Mouse (Mus musculus): Measurements from ENCODE around the gene Dstn. TPM values are rescaled to one million over a fixed set of nuclear protein-coding genes. Genes with fewer than 3 reads are reported as not detected.

Gene Dstn
- polyA plus RNA-seq, 1 experiment, result 174 TPM

GRCm38 (mm10) chr2:143912199-143912598 is 2.9 kb upstream of the Dstn start:
- H3K27me3 ChIP-seq (ENCODE audit: control insufficient read depth, insufficient read depth, insufficient read length), result no peaks in the 10 kb centered on the region
- peaks cover 13% of the 10 kb centered on the region for H3K79me2 ChIP-seq (ENCODE audit: control insufficient read depth, insufficient read depth)
- TF ChIP-seq TCF12 (IDR thresholded peaks at IDR 0.05; ENCODE audit: insufficient read depth, poor library complexity, severe bottlenecking) (no peak), SRF (IDR thresholded peaks at IDR 0.05; ENCODE audit: control insufficient read depth, insufficient read length, low read depth) (no peak), MAX (IDR thresholded peaks at IDR 0.05; ENCODE audit: low read depth) (no peak), POLR2A (IDR thresholded peaks at IDR 0.05; ENCODE audit: insufficient read length, low read depth) (no peak), MYOD1 (IDR thresholded peaks at IDR 0.05; ENCODE audit: control insufficient read depth in 1 of 3, insufficient read length in 2 of 3, low read depth in 2 of 3) (no peak)
- H3ac ChIP-seq (ENCODE audit: control insufficient read depth, insufficient read length), result no peak overlapping the region
- no peaks in the 10 kb centered on the region for H3K36me3 ChIP-seq (ENCODE audit: control insufficient read depth, insufficient read depth)
- H3K4me2 ChIP-seq (ENCODE audit: low read depth), result no peak overlapping the region
- no peak overlapping the region for H3K4me3 ChIP-seq

- Histone ChIP-seq H3K79me2 (ENCODE audit: control insufficient read depth, insufficient read depth) (peaks cover 34% of the 10 kb centered on the region), H3K4me2 (ENCODE audit: low read depth) (peak overlapping the region; percentile 70), H3K36me3 (ENCODE audit: control insufficient read depth, insufficient read depth) (no peaks in the 10 kb centered on the region), H3ac (ENCODE audit: control insufficient read depth, insufficient read length) (no peak overlapping the region), H3K27me3 (ENCODE audit: control insufficient read depth, insufficient read depth, insufficient read length) (no peaks in the 10 kb centered on the region), H3K4me3 (peak overlapping the region; percentile 59)
- no peak for TF ChIP-seq POLR2AphosphoS2 (IDR thresholded peaks at IDR 0.05; ENCODE audit: insufficient read length, low read depth)
- no peak for TF ChIP-seq TCF12 (IDR thresholded peaks at IDR 0.05; ENCODE audit: insufficient read depth, poor library complexity, severe bottlenecking)
These were observed 899 bp upstream of the Dstn start for GRCm38 (mm10) chr2:143914221-143914620.

GRCm38 (mm10) chr2:143915600-143916135 is 548 bp downstream of the Dstn start:
- no peak for TF ChIP-seq E2F4 (IDR thresholded peaks at IDR 0.05; ENCODE audit: insufficient read depth)
- no peak for TF ChIP-seq REST (IDR thresholded peaks at IDR 0.05; ENCODE audit: insufficient read depth, insufficient read length)
- no peak for TF ChIP-seq POLR2AphosphoS2 (IDR thresholded peaks at IDR 0.05; ENCODE audit: insufficient read length, low read depth)
- TF ChIP-seq MAX (IDR thresholded peaks at IDR 0.05; ENCODE audit: low read depth), result no peak
- Histone ChIP-seq H3K4me2 (ENCODE audit: low read depth) (peak overlapping the region; percentile 97), H3K36me3 (ENCODE audit: control insufficient read depth, insufficient read depth) (no peaks in the 10 kb centered on the region), H3ac (ENCODE audit: control insufficient read depth, insufficient read length) (peak overlapping the region; percentile 28), H3K4me3 (peak overlapping the region; percentile 59), H3K79me2 (ENCODE audit: control insufficient read depth, insufficient read depth) (peaks cover 48% of the 10 kb centered on the region), H3K27me3 (ENCODE audit: control insufficient read depth, insufficient read depth, insufficient read length) (no peaks in the 10 kb centered on the region)

- Histone ChIP-seq H3K27me3 (ENCODE audit: control insufficient read depth, insufficient read depth, insufficient read length) (no peaks in the 10 kb centered on the region), H3K4me3 (peak overlapping the region; percentile 59), H3K4me2 (ENCODE audit: low read depth) (peak overlapping the region; percentile 97), H3ac (ENCODE audit: control insufficient read depth, insufficient read length) (peak overlapping the region; percentile 19), H3K36me3 (ENCODE audit: control insufficient read depth, insufficient read depth) (no peaks in the 10 kb centered on the region), H3K79me2 (ENCODE audit: control insufficient read depth, insufficient read depth) (peaks cover 54% of the 10 kb centered on the region)
- peak; percentile 96 for TF ChIP-seq SRF (IDR thresholded peaks at IDR 0.05; ENCODE audit: control insufficient read depth, insufficient read length, low read depth)
- TF ChIP-seq E2F4 (IDR thresholded peaks at IDR 0.05; ENCODE audit: insufficient read depth), result no peak
These were observed 1.1 kb downstream of the Dstn start for GRCm38 (mm10) chr2:143916229-143916628.

- Histone ChIP-seq H3K4me3 (peak overlapping the region; percentile 59), H3K4me2 (ENCODE audit: low read depth) (peak overlapping the region; percentile 97), H3K27me3 (ENCODE audit: control insufficient read depth, insufficient read depth, insufficient read length) (no peaks in the 10 kb centered on the region), H3K79me2 (ENCODE audit: control insufficient read depth, insufficient read depth) (peaks cover 68% of the 10 kb centered on the region), H3K36me3 (ENCODE audit: control insufficient read depth, insufficient read depth) (no peaks in the 10 kb centered on the region), H3ac (ENCODE audit: control insufficient read depth, insufficient read length) (no peak overlapping the region)
- TF ChIP-seq REST (IDR thresholded peaks at IDR 0.05; ENCODE audit: insufficient read depth, insufficient read length) (no peak), E2F4 (IDR thresholded peaks at IDR 0.05; ENCODE audit: insufficient read depth) (no peak), SRF (IDR thresholded peaks at IDR 0.05; ENCODE audit: control insufficient read depth, insufficient read length, low read depth) (no peak), POLR2AphosphoS2 (IDR thresholded peaks at IDR 0.05; ENCODE audit: insufficient read length, low read depth) (no peak), TCF12 (IDR thresholded peaks at IDR 0.05; ENCODE audit: insufficient read depth, poor library complexity, severe bottlenecking) (no peak), POLR2A (IDR thresholded peaks at IDR 0.05; ENCODE audit: insufficient read length, low read depth) (no peak), MYOD1 (IDR thresholded peaks at IDR 0.05; ENCODE audit: control insufficient read depth in 1 of 3, insufficient read length in 2 of 3, low read depth in 2 of 3) (no peak), TCF3 (IDR thresholded peaks at IDR 0.05; ENCODE audit: insufficient read length, low read depth) (no peak), MYOG (IDR thresholded peaks at IDR 0.05; ENCODE audit: control insufficient read depth in 1 of 3, insufficient read depth in 1 of 3, insufficient read length in 2 of 3, low read depth in 2 of 3) (no peak), CEBPB (IDR thresholded peaks at IDR 0.05; ENCODE audit: insufficient read depth, poor library complexity, severe bottlenecking) (no peak), USF1 (IDR thresholded peaks at IDR 0.05; ENCODE audit: low read depth) (no peak), MAX (IDR thresholded peaks at IDR 0.05; ENCODE audit: low read depth) (no peak)
These were observed 2.5 kb downstream of the Dstn start for GRCm38 (mm10) chr2:143917622-143918021.
